Mouse (Mus musculus): ENCODE data around the gene Crebl2. TPM values are rescaled to one million over a fixed set of nuclear protein-coding genes. Genes with fewer than 3 reads are reported as not detected.
A peak's percentile ranks its signal among the peaks of the same experiment; 100 is the strongest.

The Crebl2 gene
- total and polyA plus RNA-seq, 3 experiments, result 1.4 to 2.2 (median 1.5) TPM

DNA sequence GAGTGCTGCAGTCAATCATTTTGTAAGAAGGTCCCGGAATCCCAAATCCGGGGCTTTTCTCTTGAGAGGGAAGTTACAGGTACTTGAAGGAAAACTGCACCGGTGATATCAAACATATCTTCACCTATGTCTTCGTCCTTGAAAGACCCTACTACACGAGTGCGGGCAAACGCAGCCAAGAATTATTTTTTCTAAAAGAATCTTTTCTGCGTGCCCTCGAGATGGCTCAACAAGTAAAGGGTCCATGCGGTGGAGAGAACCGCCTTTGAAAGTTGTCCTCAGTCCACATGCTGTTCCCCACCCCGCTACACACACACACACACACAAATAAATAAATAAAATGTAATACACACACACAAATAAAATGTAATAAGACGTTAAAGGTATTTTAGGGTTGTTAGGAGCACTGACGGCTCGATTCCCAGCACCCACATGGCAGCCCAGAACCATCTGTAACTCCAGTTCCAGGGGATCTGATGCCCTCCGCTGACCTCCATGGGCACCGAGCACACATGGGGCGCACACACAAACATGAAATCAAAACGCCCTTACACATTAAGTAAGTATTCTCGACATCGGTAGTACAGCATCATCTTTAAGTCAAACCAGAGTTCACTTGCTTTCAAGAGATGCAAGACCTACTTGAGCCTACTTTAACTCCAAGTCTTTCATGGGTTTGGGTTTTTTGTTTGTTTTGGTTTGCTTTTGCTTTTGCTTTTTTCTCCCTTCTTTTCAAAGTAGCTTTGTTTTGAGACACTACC is 36.7 kb upstream of the Crebl2 start:
- no peaks in the 10 kb centered on the region for H3K9me3 ChIP-seq (replicated peaks; ENCODE audit: low read length)

DNA sequence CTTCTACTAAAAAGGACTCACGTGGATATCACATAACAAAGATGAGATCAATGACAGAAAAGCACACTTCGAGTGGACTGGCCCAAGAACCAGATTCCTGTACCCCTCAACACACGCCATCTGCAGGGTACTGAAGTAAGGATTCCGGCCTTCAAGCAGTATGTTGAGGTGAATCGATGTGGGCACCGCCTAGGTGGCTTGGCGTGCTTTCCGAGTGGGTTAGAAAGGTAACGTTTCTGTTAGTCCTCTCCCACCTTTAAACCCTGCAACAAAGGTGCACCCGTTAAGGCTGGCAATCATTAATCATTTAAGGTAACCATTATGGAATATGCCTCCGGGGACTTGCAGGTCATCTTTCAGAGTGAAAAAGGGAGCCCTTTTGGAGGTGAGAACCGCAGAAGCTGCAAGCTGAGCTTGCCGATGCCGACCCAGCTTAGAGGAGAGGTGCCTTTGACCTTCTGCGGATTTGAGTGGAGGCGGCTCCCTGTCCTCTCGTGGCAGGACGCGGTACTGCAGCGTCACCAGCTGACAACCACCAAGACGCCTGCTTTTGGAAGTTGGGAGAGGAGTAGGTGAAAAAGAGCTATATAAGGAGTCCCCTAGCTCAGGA is 35.9 kb upstream of the Crebl2 start:
- peak; percentile 70 for DNase-seq (ENCODE audit: extremely low read depth)
- H3K27me3 ChIP-seq (replicated peaks), result peaks cover 2% of the 10 kb centered on the region
- peaks cover 0 to 2% of the 10 kb centered on the region in 2 experiments for H3K36me3 ChIP-seq (replicated peaks in 1 of 2; ENCODE audit: control insufficient read depth in 1 of 2, insufficient read depth in 1 of 2, low read length in 1 of 2)
- peak overlapping the region; percentile 44; the same call in 1 of the 2 replicates for H3K9ac ChIP-seq (ENCODE audit: insufficient read depth, low read depth)
- H3K27ac ChIP-seq (ENCODE audit: insufficient read depth, low read depth), result 0 out of 2 replicates have a peak overlapping the region, but pooled peaks have one; percentile 13
- peaks cover 3 to 20% of the 10 kb centered on the region in 2 experiments for H3K4me1 ChIP-seq (ENCODE audit: control insufficient read depth in 1 of 2, insufficient read depth in 2 of 2)
- no peaks in the 10 kb centered on the region for H3K9me3 ChIP-seq (replicated peaks; ENCODE audit: low read length)
- dilution Hi-C loops (cut with MboI; ENCODE audit: extremely low pct_ligation_motif_present, extremely low pct_unique_long_range_greater_than_20kb, low sequenced_read_pairs), result no loop called here
- in situ Hi-C loops (cut with MboI; ENCODE audit: low pct_ligation_motif_present, low pct_unique_long_range_greater_than_20kb, low sequenced_read_pairs), result no loop called here
- H3K4me3 ChIP-seq (replicated peaks in 1 of 3; ENCODE audit: low read depth in 2 of 3, low read length in 2 of 3, poor library complexity in 1 of 3), result peak overlapping the region in 1 of 3 experiments; percentile 3
- TF ChIP-seq ZKSCAN1 (IDR thresholded peaks at IDR 0.05; ENCODE audit: borderline replicate concordance, low read depth, low read length) (no peak), GABPA (IDR thresholded peaks at IDR 0.05; ENCODE audit: insufficient replicate concordance, low read depth, low read length) (no peak), SMC3 (IDR thresholded peaks at IDR 0.05; ENCODE audit: low read depth, low read length) (peak; percentile 88), PAX5 (IDR thresholded peaks at IDR 0.05; ENCODE audit: low read length) (no peak), MEF2A (IDR thresholded peaks at IDR 0.05; ENCODE audit: borderline replicate concordance, low read depth, low read length) (0 out of 2 replicates have a peak, but pooled peaks have one; percentile 38), CTCF (conservative IDR thresholded peaks at IDR 0.05 in 1 of 2, IDR thresholded peaks at IDR 0.05 in 1 of 2; ENCODE audit: low read depth in 2 of 2, low read length in 2 of 2) (peak; percentile 68 to 83), IRF4 (IDR thresholded peaks at IDR 0.05; ENCODE audit: low read depth, low read length) (peak; percentile 29; the same call in 1 of the 2 replicates), UBTF (IDR thresholded peaks at IDR 0.05; ENCODE audit: low read depth, low read length) (no peak), MAFK (IDR thresholded peaks at IDR 0.05; ENCODE audit: insufficient replicate concordance, low read length) (no peak), ZC3H11A (IDR thresholded peaks at IDR 0.05; ENCODE audit: low read depth, low read length) (peak; percentile 9; the same call in 1 of the 2 replicates), POLR2AphosphoS2 (IDR thresholded peaks at IDR 0.05; ENCODE audit: low read depth, low read length) (no peak), RAD21 (IDR thresholded peaks at IDR 0.05; ENCODE audit: low read depth, low read length) (peak; percentile 63)
- H3K79me2 ChIP-seq (replicated peaks; ENCODE audit: control insufficient read depth, extremely low read depth, insufficient read depth, poor library complexity, severe bottlenecking), result peaks cover 21% of the 10 kb centered on the region
- peak overlapping the region; percentile 84 for H3K4me2 ChIP-seq (ENCODE audit: insufficient read depth, low read depth, poor library complexity, severe bottlenecking)

More for the DNA sequence above, 36.7 kb upstream of the Crebl2 start:
- H3K79me2 ChIP-seq (replicated peaks; ENCODE audit: control insufficient read depth, extremely low read depth, insufficient read depth, poor library complexity, severe bottlenecking), result peaks cover 25% of the 10 kb centered on the region
- H3K27ac ChIP-seq (ENCODE audit: insufficient read depth, low read depth), result no peak overlapping the region; the same call in 1 of the 2 replicates
- peaks cover 3 to 20% of the 10 kb centered on the region in 2 experiments for H3K4me1 ChIP-seq (ENCODE audit: control insufficient read depth in 1 of 2, insufficient read depth in 2 of 2)
- TF ChIP-seq USF2 (conservative IDR thresholded peaks at IDR 0.05; ENCODE audit: low read depth, low read length), result no peak
- no peak for TF ChIP-seq IRF4 (IDR thresholded peaks at IDR 0.05; ENCODE audit: low read depth, low read length)
- TF ChIP-seq RCOR1 (conservative IDR thresholded peaks at IDR 0.05; ENCODE audit: low read depth, low read length), result no peak
- no peak for TF ChIP-seq CHD2 (IDR thresholded peaks at IDR 0.05; ENCODE audit: low read length)
- peak overlapping the region; percentile 84 for H3K4me2 ChIP-seq (ENCODE audit: insufficient read depth, low read depth, poor library complexity, severe bottlenecking)
- H3K36me3 ChIP-seq (replicated peaks in 1 of 2; ENCODE audit: control insufficient read depth in 1 of 2, insufficient read depth in 1 of 2, low read length in 1 of 2), result peaks cover 0 to 4% of the 10 kb centered on the region in 2 experiments
- dilution Hi-C loops (cut with MboI; ENCODE audit: extremely low pct_ligation_motif_present, extremely low pct_unique_long_range_greater_than_20kb, low sequenced_read_pairs), result no loop called here
- H3K9ac ChIP-seq (ENCODE audit: insufficient read depth, low read depth), result peak overlapping the region; percentile 91
- peak overlapping the region; percentile 37 to 64 (median 55) for H3K4me3 ChIP-seq (replicated peaks in 1 of 3; ENCODE audit: low read depth in 2 of 3, low read length in 2 of 3, poor library complexity in 1 of 3)
- peaks cover 2% of the 10 kb centered on the region for H3K27me3 ChIP-seq (replicated peaks)
- in situ Hi-C loops (cut with MboI; ENCODE audit: low pct_ligation_motif_present, low pct_unique_long_range_greater_than_20kb, low sequenced_read_pairs), result no loop called here
- DNase-seq (ENCODE audit: extremely low read depth), result no peak

Measured in CH12.LX (cell line).